Mouse (Mus musculus): ENCODE data around the gene Vkorc1l1.

- TF ChIP-seq GATA1 (IDR thresholded peaks at IDR 0.05; ENCODE audit: borderline replicate concordance, low read length) (no peak), POLR2AphosphoS5 (IDR thresholded peaks at IDR 0.05; ENCODE audit: insufficient replicate concordance, low read depth, low read length) (no peak), CTCF (IDR thresholded peaks at IDR 0.05; ENCODE audit: low read depth, low read length) (no peak), GATA2 (IDR thresholded peaks at IDR 0.05; ENCODE audit: borderline replicate concordance, low read depth, low read length) (no peak), TAL1 (conservative IDR thresholded peaks at IDR 0.05; ENCODE audit: low read depth, low read length) (no peak)
Observed at GRCm38 (mm10) chr5:129952143-129952542, 10.4 kb downstream of the Vkorc1l1 start.

Data from G1E (cell line).